Mouse (Mus musculus) brain, adult 2 months (tissue): ENCODE data around the gene Samd4.
"Not testable (repeated sequence)": the region's sequence is repeated elsewhere in the genome, so short reads cannot be mapped to it uniquely, and the experiment has no call there.

Source experiments
- DNase-seq: peaks from one replicate; pipeline ENCODE4 v3.0.0; 2011; ENCODE audit warnings: low read depth, low spot score

Samd4 gene

DNA sequence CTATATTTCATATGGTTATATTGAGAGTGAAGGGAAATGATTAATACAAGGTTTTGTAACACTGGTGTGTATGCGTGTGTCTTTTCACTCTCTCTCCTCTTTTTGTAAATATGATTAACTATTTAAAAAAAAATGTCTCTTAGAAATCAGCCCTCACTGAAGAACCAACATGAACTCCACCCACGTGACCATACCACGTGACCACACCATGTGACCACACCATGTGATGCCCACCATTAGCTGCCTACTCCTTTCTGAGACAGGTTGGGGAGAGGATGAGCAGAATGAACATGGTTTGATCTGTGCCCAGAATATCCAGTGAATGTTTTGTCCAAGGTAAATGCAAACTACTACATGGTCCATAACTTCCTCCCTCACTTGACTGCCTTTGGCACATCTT, 223.1 kb downstream of the Samd4 start:
- no peak for DNase-seq

DNA sequence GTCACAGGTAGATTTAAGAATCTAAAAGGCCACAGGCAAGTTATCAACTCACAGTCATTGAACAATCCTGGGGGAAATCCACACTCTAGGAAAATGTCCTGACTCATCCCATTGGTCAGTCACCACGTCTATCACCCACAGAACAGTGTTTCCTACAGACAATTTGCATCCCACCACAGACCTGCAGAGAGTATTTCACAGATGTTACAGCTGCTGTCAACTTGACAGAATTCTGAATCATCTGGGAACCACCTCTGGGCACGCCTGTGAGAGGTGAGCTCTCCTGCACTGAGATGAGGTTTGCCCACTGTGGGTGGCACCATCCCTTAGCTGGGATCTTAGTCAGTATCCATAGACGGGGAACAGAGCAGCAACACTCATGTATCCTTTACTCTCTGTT, 224.8 kb downstream of the Samd4 start:
- no peak for DNase-seq

DNA sequence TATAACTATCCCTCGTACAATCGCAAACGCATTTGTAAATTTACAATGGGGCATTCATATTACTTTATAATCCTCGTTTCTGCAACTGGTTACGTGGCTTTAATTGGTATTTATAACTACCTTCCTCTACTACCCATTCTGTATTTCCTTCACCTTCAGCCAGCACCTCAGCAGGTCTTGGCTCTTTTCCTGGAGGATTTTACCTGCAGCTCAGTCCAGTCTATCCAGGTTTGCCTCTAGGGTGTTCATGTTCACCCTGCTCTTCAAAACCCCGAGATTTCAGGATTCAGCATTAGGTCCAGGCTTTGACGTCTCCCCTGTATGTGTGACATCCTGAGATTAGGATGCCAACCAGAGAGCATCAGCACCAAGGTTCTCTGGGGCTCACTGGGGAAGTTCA, 227.7 kb downstream of the Samd4 start:
- DNase-seq = not testable (repeated sequence)

DNA sequence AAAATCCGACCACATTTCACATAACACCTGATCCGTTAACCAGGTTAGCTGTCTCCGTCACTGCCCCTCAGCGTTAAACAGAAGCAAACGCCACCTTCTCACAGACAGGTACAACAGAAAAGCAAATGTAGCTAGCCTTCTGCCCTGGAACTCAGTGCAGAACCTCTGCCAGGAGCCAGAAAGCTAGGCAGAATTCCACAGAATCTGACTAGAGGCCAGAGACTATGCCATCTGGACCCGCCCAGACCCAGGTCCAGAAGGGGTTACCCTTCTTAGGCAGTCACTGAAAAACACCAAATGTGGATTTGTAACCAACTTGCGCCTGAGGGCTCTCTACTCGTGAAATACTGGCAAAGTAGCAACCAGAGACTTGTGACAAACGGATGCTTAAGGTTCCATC, 228.7 kb downstream of the Samd4 start:
- DNase-seq = peak; percentile 18

DNA sequence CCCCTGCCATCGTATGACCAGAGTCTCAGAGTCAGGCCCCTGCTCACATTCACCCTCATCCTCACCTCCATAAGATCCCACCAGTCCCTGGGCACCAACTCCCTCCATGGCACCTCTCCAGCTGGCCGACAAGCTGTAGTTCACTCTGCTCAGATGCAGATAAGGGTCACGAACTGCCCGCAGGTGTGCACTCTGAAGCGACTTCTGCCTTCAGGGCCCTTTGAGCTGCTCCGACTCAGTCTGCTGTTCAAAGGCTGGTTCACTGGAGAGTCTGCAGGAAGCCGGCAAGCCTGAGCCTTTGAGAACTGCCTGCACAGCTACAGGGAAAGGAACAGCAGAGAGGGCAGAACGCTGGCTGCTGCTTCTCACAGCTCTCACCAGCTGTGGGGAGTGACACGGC, 232.5 kb downstream of the Samd4 start:
- peak; percentile 16 for DNase-seq

DNA sequence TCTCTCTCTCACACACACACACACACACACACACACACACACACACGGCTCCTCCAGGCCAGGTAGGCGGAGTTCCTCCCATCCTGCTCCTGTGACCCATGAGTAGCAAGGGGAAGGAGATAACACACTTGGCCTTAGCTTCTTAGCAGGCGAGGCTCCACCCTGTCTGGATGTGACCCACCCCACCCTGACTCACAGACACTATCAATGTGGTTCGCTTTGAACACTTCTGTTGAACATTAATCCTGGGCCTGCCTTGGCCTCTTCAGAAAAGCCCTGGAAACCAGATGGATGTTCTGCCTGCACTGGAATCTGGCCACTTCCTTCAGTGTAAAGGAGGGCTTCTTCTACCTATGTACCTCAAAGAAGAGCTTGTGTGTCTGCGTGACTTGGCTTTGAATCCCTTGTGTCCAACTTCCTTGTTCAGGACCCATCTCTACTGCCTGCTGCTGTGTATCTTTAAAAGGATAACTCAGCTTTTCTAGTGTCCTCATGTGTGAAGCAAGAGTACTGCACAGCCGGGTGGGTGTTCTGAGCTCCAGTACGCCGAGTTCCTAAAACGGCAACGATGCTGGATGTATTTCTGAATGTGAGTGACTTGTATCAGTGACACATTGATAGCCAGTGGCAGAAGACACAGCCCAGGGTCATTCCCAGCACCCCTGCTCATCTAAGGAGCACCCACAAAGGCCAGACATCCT, 233.6 kb downstream of the Samd4 start:
- DNase-seq = no peak

DNA sequence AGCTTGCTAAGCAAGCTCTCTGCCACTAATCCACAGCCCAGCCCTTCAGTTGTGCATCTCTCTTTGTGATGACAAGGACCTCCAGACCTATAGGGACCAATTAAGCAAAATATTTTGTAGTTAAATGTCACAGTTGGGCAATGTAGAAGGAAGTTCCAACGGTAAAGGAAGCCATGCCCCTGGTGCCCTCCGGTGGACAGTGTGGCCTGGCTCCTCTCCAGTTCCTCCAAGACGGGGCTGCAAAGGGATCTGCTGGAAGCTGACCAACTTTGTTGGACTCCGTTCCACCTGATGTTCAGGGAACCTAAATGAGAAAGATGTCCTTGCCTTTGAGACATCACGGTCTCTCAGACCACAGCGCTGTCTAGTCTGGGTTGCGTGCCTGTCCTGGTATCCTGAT, 234.9 kb downstream of the Samd4 start:
- no peak for DNase-seq

DNA sequence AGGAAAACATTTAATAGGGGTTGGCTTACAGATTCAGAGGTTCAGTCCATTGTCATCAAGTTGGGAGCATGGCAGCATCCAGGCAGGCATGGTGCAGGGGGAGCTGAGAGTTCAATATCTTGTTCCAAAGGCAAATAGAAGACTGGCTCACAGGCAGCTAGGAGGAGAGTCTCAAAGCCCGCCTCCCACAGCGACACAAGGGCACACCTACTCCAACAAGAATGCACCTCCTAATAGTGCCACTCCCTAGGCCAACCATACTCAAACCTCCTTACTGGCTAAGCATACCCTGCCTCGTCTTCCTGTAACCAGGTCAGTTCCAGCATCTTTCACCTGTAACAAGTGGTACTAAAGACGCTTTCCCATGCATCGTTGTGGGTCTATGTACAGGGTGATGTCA, 245.3 kb downstream of the Samd4 start:
- no peak for DNase-seq

DNA sequence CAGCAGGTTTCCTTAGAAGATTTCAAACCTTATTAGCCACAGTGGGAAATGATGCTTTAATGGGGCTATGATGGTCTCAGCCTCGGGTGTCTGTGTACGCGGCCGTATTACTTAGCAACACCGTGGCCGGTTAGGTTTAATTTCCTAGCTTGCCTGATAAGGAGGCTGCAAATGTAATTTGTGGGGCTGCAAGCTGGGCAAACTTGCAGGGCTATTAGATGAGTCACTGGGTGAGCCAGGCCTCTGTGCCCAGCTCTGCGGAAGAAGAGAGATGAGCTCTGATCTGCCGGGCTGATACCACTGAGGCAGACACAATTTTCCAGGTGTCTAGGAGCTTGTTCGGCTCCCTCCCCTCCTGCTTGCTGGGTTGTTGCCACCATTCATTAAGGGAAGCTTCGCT, 251.3 kb downstream of the Samd4 start:
- peak; percentile 61 for DNase-seq

DNA sequence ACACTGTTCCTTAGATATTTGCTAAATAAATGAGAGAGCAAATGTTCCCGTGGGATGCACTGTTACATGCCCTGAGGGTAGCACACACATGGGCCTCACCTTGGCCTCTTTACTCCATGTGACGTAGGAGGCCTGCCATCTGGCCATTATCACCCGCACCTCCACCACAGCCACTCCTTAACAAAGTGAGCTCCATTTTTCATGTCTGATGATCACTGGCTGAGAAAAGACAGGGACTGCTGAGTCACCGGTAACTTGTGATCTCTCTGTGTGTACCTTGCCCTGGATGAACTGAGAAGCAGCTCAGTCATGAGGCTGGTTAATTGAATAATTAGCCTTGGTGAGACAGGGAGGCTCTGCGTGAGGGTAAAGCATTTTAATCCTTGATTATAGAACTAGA, 254.0 kb downstream of the Samd4 start:
- DNase-seq = peak; percentile 12

DNA sequence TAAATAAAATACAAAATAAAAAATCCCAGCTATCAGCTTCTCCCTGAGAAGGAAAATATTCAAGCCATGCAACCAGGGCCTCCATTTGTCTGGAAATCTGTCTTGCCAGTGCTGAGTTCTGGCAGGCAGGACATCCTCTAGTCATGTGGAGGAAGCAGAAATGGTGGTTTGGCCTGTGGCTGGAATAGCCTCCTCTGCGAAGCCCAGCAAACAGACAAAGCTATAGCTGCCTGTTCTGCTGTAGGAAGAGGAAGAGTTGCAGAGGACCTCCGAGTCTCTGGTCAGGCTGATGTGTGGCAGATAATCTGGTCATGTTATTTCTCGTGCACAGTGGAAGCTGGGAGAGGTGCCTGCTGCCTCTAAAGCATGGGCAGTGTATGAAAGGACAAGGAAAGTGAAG, 256.2 kb downstream of the Samd4 start:
- no peak for DNase-seq

DNA sequence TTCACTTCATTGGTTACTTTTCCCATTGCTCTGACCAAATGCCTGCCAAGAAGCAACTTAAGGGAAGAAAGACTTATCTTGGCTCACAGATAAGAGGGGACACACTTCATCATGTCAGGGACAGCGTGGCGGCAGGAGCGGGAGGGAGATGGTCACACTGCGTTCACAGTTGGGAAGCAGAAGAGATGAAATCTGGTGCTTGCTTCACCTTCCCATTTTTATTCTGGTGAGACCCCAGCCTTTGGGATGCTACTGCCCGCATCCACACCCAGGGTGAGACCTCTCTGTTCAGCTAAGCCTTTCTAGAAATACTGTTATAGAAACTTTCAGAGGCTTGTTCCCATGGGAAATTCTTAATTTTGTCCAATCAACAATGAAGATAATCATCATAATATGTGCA, 261.7 kb downstream of the Samd4 start:
- no peak for DNase-seq

DNA sequence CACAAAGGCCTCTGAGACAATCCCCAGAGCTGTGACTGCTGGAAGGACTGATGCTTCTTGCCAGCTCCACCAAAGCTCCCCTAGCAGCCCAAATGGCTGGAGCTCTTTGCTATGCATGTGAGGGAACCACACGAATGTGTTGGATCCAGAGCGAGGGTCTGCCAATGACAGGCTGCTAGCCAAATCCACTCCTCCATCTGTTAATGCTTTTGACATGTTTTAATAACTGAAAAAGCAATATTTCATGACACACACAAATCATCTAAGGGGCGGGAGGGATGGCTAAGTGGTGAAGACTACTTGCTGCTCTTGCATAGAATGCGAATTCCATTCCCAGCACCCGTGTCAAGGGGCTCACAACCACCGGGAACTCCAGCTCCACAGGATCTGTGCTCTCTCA, 268.7 kb downstream of the Samd4 start:
- no peak for DNase-seq

DNA sequence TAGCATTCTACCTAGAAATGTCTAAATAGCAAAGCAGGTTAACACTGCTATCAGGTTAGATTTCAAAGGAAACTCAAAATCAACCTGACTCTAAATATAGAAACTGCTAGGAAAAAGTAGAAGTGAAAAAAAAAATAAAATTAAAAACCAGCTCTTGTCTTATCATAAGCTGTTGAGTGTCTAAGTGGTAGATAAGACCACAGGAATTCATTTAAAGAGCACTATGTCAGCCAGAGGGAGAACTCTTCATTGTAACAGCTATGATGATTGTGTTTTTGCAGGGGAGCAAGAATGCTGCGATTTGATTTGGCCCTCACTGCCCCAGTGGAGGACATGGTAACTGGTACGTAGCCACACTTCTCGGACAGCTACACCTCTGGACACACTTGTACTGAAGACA, 271.6 kb downstream of the Samd4 start:
- DNase-seq = no peak
